Mouse (Mus musculus): ENCODE measurements around the gene Traf3ip3. TPM values are rescaled to one million over a fixed set of nuclear protein-coding genes. Genes with fewer than 3 reads are reported as not detected.
A peak's percentile ranks its signal among the peaks of the same experiment; 100 is the strongest.

Traf3ip3 gene
- total and polyA plus RNA-seq, 3 experiments, result 5.2 to 9.7 TPM; not detected in 1

- no peak overlapping the region for H3K4me3 ChIP-seq (ENCODE audit: control insufficient read depth in 1 of 2, insufficient read depth in 1 of 2, low read depth in 2 of 2, low read length in 2 of 2)
- no peak for TF ChIP-seq CHD2 (IDR thresholded peaks at IDR 0.05; ENCODE audit: low read length)
- TF ChIP-seq MAFK (IDR thresholded peaks at IDR 0.05; ENCODE audit: borderline replicate concordance, low read depth, low read length), result peak; percentile 73; the same call in 1 of the 2 replicates
- no peaks in the 10 kb centered on the region for H3K4me1 ChIP-seq (ENCODE audit: control insufficient read depth in 1 of 2, insufficient read depth in 2 of 2, low read length in 2 of 2)
- H3K27ac ChIP-seq (ENCODE audit: control insufficient read depth, low read depth, low read length), result no peak overlapping the region
- peaks cover 7 to 8% of the 10 kb centered on the region in 2 experiments for H3K27me3 ChIP-seq (ENCODE audit: control insufficient read depth in 1 of 2, insufficient read depth in 2 of 2, low read length in 2 of 2)
- no peak for DNase-seq (ENCODE audit: low read depth, low spot score)
- no peaks in the 10 kb centered on the region for H3K36me3 ChIP-seq (ENCODE audit: control insufficient read depth in 1 of 2, insufficient read depth in 2 of 2, low read length in 2 of 2)
- no peaks in the 10 kb centered on the region for H3K79me2 ChIP-seq (ENCODE audit: control insufficient read depth, insufficient read depth, low read length, poor library complexity)
- no peaks in the 10 kb centered on the region for H3K9me3 ChIP-seq (replicated peaks; ENCODE audit: insufficient read depth, low read length)
- no peak overlapping the region for H3K9ac ChIP-seq (ENCODE audit: control insufficient read depth, low read depth, low read length, poor library complexity, severe bottlenecking)
Observed at GRCm38 (mm10) chr1:193138669-193139068, 62.8 kb downstream of the Traf3ip3 start.

GRCm38 (mm10) chr1:193138087-193138486 is 63.4 kb downstream of the Traf3ip3 start:
- Histone ChIP-seq H3K9me3 (replicated peaks; ENCODE audit: insufficient read depth, low read length) (no peaks in the 10 kb centered on the region), H3K79me2 (ENCODE audit: control insufficient read depth, insufficient read depth, low read length, poor library complexity) (no peaks in the 10 kb centered on the region), H3K36me3 (ENCODE audit: control insufficient read depth in 1 of 2, insufficient read depth in 2 of 2, low read length in 2 of 2) (no peaks in the 10 kb centered on the region), H3K4me3 (ENCODE audit: control insufficient read depth in 1 of 2, insufficient read depth in 1 of 2, low read depth in 2 of 2, low read length in 2 of 2) (no peak overlapping the region), H3K27ac (ENCODE audit: control insufficient read depth, low read depth, low read length) (no peak overlapping the region), H3K27me3 (ENCODE audit: control insufficient read depth in 1 of 2, insufficient read depth in 2 of 2, low read length in 2 of 2) (peaks cover 6 to 8% of the 10 kb centered on the region in 2 experiments), H3K9ac (ENCODE audit: control insufficient read depth, low read depth, low read length, poor library complexity, severe bottlenecking) (no peak overlapping the region), H3K4me1 (ENCODE audit: control insufficient read depth in 1 of 2, insufficient read depth in 2 of 2, low read length in 2 of 2) (no peaks in the 10 kb centered on the region)
- no peak for DNase-seq (ENCODE audit: low read depth, low spot score)
- TF ChIP-seq RCOR1 (IDR thresholded peaks at IDR 0.05; ENCODE audit: low read depth, low read length) (no peak), MYB (IDR thresholded peaks at IDR 0.05; ENCODE audit: low read depth, low read length) (no peak)

GRCm38 (mm10) chr1:193133726-193134125 is 67.8 kb downstream of the Traf3ip3 start:
- TF ChIP-seq JUND (IDR thresholded peaks at IDR 0.05; ENCODE audit: low read depth, low read length) (no peak), ZNF384 (IDR thresholded peaks at IDR 0.05; ENCODE audit: low read depth, low read length) (no peak), RAD21 (IDR thresholded peaks at IDR 0.05; ENCODE audit: low read depth, low read length) (peak; percentile 22), TCF12 (IDR thresholded peaks at IDR 0.05; ENCODE audit: low read depth, low read length) (no peak), MYB (IDR thresholded peaks at IDR 0.05; ENCODE audit: low read depth, low read length) (no peak), MEF2A (IDR thresholded peaks at IDR 0.05; ENCODE audit: extremely low read depth, insufficient replicate concordance, low read depth, low read length, poor library complexity, severe bottlenecking) (no peak), ZKSCAN1 (IDR thresholded peaks at IDR 0.05; ENCODE audit: low read depth, low read length) (no peak), CTCF (IDR thresholded peaks at IDR 0.05 in 2 of 3, conservative IDR thresholded peaks at IDR 0.05 in 1 of 3; ENCODE audit: control insufficient read depth in 1 of 3, insufficient read depth in 1 of 3, low read depth in 2 of 3, low read length in 3 of 3, poor library complexity in 1 of 3, severe bottlenecking in 1 of 3) (peak; percentile 35 to 74 (median 56)), BHLHE40 (IDR thresholded peaks at IDR 0.05; ENCODE audit: borderline replicate concordance, low read depth, low read length) (no peak), SMC3 (IDR thresholded peaks at IDR 0.05; ENCODE audit: low read depth, low read length) (peak; percentile 61), USF1 (IDR thresholded peaks at IDR 0.05; ENCODE audit: low read depth, low read length) (no peak), GATA1 (IDR thresholded peaks at IDR 0.05; ENCODE audit: low read depth, low read length) (0 out of 2 replicates have a peak, but pooled peaks have one; percentile 13), MAFK (IDR thresholded peaks at IDR 0.05; ENCODE audit: borderline replicate concordance, low read depth, low read length) (no peak), USF2 (IDR thresholded peaks at IDR 0.05; ENCODE audit: borderline replicate concordance in 1 of 2, insufficient read depth in 1 of 2, low read depth in 1 of 2, low read length in 2 of 2) (no peak)
- H3K27ac ChIP-seq (ENCODE audit: control insufficient read depth, low read depth, low read length), result no peak overlapping the region
- H3K9me3 ChIP-seq (replicated peaks; ENCODE audit: insufficient read depth, low read length), result no peaks in the 10 kb centered on the region
- H3K4me3 ChIP-seq (ENCODE audit: control insufficient read depth in 1 of 2, insufficient read depth in 1 of 2, low read depth in 2 of 2, low read length in 2 of 2), result no peak overlapping the region
- peaks cover 0 to 12% of the 10 kb centered on the region in 2 experiments; a peak in 3 of 4 replicates for H3K4me1 ChIP-seq (ENCODE audit: control insufficient read depth in 1 of 2, insufficient read depth in 2 of 2, low read length in 2 of 2)
- peaks cover 4% of the 10 kb centered on the region in 2 experiments; a peak in 3 of 4 replicates for H3K27me3 ChIP-seq (ENCODE audit: control insufficient read depth in 1 of 2, insufficient read depth in 2 of 2, low read length in 2 of 2)
- peak; percentile 68 for DNase-seq (ENCODE audit: low read depth, low spot score)
- H3K9ac ChIP-seq (ENCODE audit: control insufficient read depth, low read depth, low read length, poor library complexity, severe bottlenecking), result no peak overlapping the region
- peaks cover 12% of the 10 kb centered on the region for H3K79me2 ChIP-seq (ENCODE audit: control insufficient read depth, insufficient read depth, low read length, poor library complexity)
- peaks cover 0 to 10% of the 10 kb centered on the region in 2 experiments; a peak in 2 of 4 replicates for H3K36me3 ChIP-seq (ENCODE audit: control insufficient read depth in 1 of 2, insufficient read depth in 2 of 2, low read length in 2 of 2)

Measured in MEL (cell line).